Mouse (Mus musculus): ENCODE data around the gene Ppbp. TPM values are rescaled to one million over a fixed set of nuclear protein-coding genes. Genes with fewer than 3 reads are reported as not detected.
A peak's percentile ranks its signal among the peaks of the same experiment; 100 is the strongest.

Gene Ppbp
- polyA plus RNA-seq, 1 experiment from 2014 or later: 10.1 TPM

DNA sequence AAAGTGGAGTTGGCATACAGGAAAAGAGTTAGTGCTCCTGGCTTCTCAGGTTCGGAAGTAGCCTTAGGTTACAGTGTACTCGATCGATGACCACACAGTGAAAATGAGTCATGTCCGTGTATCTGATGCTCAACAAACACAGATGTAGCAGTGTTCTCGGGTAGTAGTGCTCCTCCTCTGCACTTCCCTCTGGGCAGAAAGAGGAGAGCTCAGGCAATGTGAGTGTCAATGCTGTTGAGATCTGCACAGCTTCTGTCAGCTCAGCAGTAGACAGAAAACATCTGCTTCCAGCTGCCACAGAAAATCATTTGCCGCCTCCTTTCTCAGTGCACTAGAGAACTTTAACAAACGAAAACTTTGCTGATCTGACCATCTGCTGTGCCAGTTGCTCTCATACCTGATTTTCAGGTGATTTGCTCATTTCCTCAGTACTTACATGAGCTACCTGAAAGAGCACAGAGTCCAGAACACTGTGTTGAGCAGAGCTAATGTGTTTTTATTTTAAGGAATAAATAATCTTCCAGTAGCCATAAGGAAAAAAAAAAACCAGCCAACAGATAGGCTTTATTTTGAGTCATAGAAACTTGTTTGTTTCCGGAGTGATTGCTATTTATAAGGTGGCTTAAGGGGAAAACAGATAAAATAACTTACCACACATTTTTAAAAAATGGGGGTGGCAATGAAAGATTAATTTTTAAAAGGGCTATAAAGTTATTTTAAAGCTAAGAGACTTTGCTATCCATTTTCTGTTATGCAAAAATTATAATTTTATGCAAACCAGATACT, 2.3 kb upstream of the Ppbp start:
- Histone ChIP-seq H3K36me3 (no peaks in the 10 kb centered on the region), H3K27ac (no peak overlapping the region), H3K4me1 (replicated peaks) (no peaks in the 10 kb centered on the region), H3K9me3 (no peaks in the 10 kb centered on the region), H3K27me3 (ENCODE audit: insufficient read depth, poor library complexity, severe bottlenecking) (peaks cover 8% of the 10 kb centered on the region), H3K4me3 (no peak overlapping the region)
- no peak for DNase-seq (ENCODE audit: low spot score)
- 75% methylated on average over 8 of the region's 8 CpGs for WGBS

DNA sequence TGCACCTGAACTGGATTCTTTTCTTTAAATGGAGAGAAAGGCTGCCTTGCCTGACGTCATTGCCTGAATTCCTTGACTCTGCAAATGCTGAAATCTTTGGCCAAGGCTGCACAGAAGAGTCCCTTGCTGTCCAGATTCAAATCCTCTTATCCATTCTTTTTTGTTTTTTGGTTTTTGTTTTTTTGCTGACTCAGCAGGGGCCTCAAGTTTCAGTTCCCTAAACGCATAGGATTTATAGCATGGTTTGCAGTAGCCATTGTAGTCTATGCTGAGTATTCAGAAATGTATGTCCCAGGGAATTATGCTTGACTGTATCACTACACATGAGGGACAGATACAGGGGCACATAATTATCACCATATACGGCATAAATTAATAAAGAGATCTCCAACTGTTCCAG, 3.1 kb downstream of the Ppbp start:
- H3K4me3 ChIP-seq: no peak overlapping the region
- H3K9me3 ChIP-seq: no peaks in the 10 kb centered on the region
- no peaks in the 10 kb centered on the region for H3K27me3 ChIP-seq (ENCODE audit: insufficient read depth, poor library complexity, severe bottlenecking)
- H3K4me1 ChIP-seq (replicated peaks): no peaks in the 10 kb centered on the region
- no peak for DNase-seq (ENCODE audit: low spot score)
- H3K27ac ChIP-seq: no peak overlapping the region
- no peaks in the 10 kb centered on the region for H3K36me3 ChIP-seq
- 83% methylated on average over 3 of the region's 3 CpGs for WGBS

DNA sequence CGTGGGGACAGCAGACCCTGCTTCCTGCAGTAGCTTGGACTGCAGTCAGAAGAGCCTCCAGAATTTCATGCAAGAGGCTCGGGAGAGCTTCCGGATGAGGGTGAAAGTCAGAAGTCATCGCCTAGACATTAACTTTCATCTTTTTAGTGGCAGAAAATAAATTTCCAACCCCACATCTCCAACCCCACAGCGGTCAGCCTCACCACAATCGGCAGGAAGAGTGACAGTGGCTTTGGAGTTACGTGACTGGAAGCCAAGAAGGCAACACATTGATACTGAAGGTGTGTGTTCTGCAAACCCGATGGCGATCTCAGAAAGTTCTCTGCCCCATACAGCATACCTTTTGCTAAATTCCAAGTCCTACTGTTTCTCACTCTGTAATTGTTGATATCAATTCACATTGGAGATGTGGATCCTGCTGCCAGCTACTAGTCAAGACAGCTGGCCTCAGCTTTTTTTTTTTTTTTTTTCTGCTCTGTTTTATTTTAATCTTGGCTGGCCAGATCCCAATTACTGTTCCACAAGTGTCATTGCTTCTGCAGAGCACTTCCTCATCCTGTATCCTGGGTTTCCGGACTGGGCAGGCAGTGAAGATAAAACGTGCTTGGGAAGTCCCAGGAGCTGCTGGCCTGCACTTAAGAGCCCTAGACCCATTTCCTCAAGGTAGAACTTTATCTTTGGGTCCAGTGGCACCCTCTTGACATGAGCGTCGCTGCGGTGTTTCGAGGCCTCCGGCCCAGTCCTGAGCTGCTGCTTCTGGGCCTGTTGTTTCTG, 3.7 kb downstream of the Ppbp start, which contains the start of gene Pf4:
TSS of gene Pf4 (plus strand) at position 556 of the 774 bp plus-strand sequence.
- WGBS: 90% methylated on average over 16 of the region's 16 CpGs

DNA sequence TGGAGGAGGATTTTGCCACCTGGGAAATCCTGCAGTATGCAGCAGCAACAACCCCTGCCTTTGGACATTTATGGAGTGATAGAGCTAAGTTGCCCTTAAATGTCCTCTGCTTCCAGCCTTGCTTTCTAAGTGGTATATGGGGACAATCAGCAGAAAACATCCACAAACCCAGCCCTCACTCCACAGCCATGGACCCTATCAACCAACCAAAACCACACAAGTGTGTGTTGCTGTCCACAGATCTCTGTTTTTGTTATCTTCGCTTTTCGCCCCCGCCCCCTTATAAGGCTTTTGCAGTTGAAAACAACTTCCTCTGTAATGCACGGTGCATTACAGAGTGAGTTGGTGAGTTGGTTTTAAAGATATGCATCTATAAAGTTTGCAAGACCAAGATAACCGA, 7.2 kb downstream of the Ppbp start:
- H3K27ac ChIP-seq: no peak overlapping the region
- H3K27me3 ChIP-seq (ENCODE audit: insufficient read depth, poor library complexity, severe bottlenecking): no peaks in the 10 kb centered on the region
- H3K9me3 ChIP-seq: no peaks in the 10 kb centered on the region
- no peak for DNase-seq (ENCODE audit: low spot score)
- no peaks in the 10 kb centered on the region for H3K4me1 ChIP-seq (replicated peaks)
- no peak overlapping the region for H3K4me3 ChIP-seq
- H3K36me3 ChIP-seq: no peaks in the 10 kb centered on the region
- WGBS: 90% methylated on average over 5 of the region's 5 CpGs

More for the DNA sequence above, 3.7 kb downstream of the Ppbp start, which contains the start of gene Pf4:
- no peak within 1 kb of the TSS for H3K27ac ChIP-seq
- H3K9me3 ChIP-seq: no peaks in the 10 kb centered on the region
- H3K4me3 ChIP-seq: no peak within 1 kb of the TSS
- no peaks in the 10 kb centered on the region for H3K27me3 ChIP-seq (ENCODE audit: insufficient read depth, poor library complexity, severe bottlenecking)
- no peaks in the 10 kb centered on the region for H3K36me3 ChIP-seq
- DNase-seq (ENCODE audit: low spot score): no peak
- no peaks in the 10 kb centered on the region for H3K4me1 ChIP-seq (replicated peaks)

DNA sequence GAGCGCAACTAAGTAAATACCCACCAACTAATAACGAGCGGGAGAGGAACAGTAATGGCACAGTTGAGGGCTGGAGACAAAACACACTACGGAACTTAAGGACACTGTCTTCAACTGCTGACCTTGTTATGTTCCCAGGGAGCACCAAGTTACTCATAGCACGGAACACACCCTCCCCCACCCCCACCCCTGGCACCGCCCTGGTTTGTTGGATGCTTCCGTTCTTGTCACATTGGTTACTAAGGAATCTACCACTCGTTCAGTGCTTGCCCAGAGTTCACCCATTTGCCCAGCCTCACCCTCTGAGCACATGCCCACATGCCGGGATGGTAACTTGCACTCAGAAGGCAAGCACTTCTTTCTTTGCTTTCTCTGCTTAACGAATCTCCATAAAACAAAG, 9.3 kb downstream of the Ppbp start:
- no peaks in the 10 kb centered on the region for H3K27me3 ChIP-seq (ENCODE audit: insufficient read depth, poor library complexity, severe bottlenecking)
- H3K4me1 ChIP-seq (replicated peaks): no peaks in the 10 kb centered on the region
- no peaks in the 10 kb centered on the region for H3K36me3 ChIP-seq
- no peak overlapping the region for H3K4me3 ChIP-seq
- H3K9me3 ChIP-seq: no peaks in the 10 kb centered on the region
- no peak for DNase-seq (ENCODE audit: low spot score)
- WGBS: 87% methylated on average over 10 of the region's 10 CpGs
- H3K27ac ChIP-seq: no peak overlapping the region

DNA sequence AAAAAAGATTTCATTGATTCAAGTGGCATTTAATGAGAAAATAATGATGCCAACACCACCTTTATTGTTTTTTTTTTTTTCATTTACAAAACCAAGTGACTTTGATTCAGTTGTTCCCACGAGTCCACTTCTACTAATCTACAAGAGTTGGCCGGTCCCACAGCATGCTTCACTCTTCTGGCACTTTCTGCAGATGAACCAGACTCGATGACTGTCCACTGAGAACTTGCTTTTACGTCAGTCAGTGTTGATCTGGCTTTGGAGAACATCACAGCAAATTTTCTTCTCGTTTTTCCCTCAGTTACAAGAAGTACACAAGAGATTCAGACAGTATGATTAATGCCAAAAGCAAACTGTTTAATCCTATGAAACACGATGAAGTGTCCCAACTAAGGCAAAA, 10.5 kb downstream of the Ppbp start:
- no peak overlapping the region for H3K27ac ChIP-seq
- H3K36me3 ChIP-seq: no peaks in the 10 kb centered on the region
- no peaks in the 10 kb centered on the region for H3K9me3 ChIP-seq
- no peak overlapping the region for H3K4me3 ChIP-seq
- DNase-seq (ENCODE audit: low spot score): no peak
- no peaks in the 10 kb centered on the region for H3K27me3 ChIP-seq (ENCODE audit: insufficient read depth, poor library complexity, severe bottlenecking)
- H3K4me1 ChIP-seq (replicated peaks): no peaks in the 10 kb centered on the region
- 86% methylated on average over 6 of the region's 6 CpGs for WGBS

DNA sequence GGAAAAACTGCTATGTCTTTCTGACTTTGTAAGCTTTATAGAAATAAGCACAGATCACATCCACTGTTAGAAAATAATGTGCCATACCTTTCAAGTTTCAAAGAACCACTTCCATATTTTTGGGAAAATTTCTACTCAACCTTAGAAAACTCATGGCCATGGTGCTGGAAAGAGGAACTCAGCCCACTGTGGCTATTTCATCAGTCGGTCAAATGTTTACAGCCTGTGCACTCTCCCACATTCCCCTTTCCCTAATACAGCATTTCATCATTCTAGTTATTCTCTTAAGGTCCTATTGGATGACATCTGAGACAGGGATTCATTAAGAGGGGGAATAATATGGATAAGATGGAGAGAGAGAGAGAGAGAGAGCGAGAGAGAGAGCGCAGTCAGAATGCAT, 15.4 kb downstream of the Ppbp start:
- Histone ChIP-seq H3K36me3 (no peaks in the 10 kb centered on the region), H3K4me1 (replicated peaks) (peaks cover 10% of the 10 kb centered on the region), H3K4me3 (no peak overlapping the region), H3K27me3 (ENCODE audit: insufficient read depth, poor library complexity, severe bottlenecking) (peaks cover 4% of the 10 kb centered on the region), H3K27ac (no peak overlapping the region), H3K9me3 (no peaks in the 10 kb centered on the region)
- 87% methylated on average over 3 of the region's 3 CpGs for WGBS
- DNase-seq (ENCODE audit: low spot score): no peak

DNA sequence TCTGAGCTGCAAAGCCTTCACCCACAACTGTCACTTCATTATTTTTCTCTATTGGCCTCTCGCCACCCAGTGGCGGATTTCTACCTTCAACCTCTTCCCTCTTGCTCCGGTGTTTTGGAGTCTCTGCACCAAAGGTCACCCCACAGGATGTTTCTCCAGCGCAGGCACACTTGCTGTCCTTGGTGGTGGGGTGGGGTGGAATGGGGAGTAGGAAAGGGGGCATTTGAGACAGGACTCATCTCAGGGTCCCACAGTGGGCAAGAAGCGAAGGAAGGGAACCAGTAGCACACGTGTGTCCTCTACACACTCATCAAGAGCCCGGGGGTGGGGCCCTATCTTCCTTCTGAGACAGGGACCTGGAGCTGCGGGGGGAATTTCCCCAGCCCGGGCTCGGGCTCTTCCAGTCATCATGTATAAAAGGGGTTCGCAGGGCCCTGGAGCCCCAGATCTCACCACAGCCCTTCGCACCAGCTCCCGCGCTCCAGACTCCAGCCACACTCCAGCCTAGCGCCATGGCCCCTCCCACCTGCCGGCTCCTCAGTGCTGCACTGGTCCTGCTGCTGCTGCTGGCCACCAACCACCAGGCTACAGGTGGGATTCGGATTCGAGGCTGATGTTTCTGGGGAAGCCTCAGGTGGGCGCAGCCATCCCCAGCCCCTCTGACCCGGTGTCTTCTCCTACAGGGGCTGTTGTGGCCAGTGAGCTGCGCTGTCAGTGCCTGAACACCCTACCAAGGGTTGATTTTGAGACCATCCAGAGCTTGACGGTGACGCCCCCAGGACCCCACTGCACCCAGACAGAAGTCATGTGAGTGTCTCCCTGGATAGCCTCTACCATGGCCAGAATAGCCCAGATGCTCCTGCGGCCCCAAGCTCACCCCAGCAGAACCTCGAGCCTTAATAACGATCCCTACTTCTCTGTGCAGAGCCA, 17.6 kb downstream of the Ppbp start, which contains the start of gene Cxcl3:
TSS of gene Cxcl3 (plus strand) at position 445 of the 930 bp plus-strand sequence.
- WGBS: 17% methylated on average over 26 of the region's 26 CpGs
- peaks cover 4% of the 10 kb centered on the region for H3K27me3 ChIP-seq (ENCODE audit: insufficient read depth, poor library complexity, severe bottlenecking)
- H3K9me3 ChIP-seq: no peaks in the 10 kb centered on the region
- no peak within 1 kb of the TSS for H3K27ac ChIP-seq
- H3K4me3 ChIP-seq: peak within 1 kb of the TSS; percentile 50
- DNase-seq (ENCODE audit: low spot score): peak; percentile 36
- peaks cover 10% of the 10 kb centered on the region for H3K4me1 ChIP-seq (replicated peaks)
- no peaks in the 10 kb centered on the region for H3K36me3 ChIP-seq

DNA sequence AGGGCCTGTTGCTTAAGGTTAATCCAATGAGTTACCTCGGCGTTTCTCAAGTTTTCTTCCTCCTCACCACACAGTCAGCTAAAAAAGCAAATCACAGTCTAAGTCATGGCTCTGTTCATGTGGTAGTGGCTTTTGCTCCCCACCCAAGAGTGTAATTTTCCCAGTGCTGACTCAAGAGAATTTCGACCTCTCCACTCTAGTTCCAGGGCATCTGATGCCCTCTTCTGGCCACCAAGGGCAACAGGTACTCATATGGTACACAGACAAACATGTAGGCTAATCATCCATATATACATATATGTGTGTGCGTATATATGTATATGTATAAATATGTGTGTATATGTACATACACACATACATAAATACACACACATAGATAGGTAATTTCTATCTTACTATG, 19.8 kb downstream of the Ppbp start:
- no peaks in the 10 kb centered on the region for H3K9me3 ChIP-seq
- H3K36me3 ChIP-seq: no peaks in the 10 kb centered on the region
- H3K27me3 ChIP-seq (ENCODE audit: insufficient read depth, poor library complexity, severe bottlenecking): peaks cover 4% of the 10 kb centered on the region
- H3K4me3 ChIP-seq: no peak overlapping the region
- WGBS: 78% methylated on average over 4 of the region's 4 CpGs
- H3K4me1 ChIP-seq (replicated peaks): peaks cover 10% of the 10 kb centered on the region
- no peak for DNase-seq (ENCODE audit: low spot score)
- H3K27ac ChIP-seq: no peak overlapping the region

DNA sequence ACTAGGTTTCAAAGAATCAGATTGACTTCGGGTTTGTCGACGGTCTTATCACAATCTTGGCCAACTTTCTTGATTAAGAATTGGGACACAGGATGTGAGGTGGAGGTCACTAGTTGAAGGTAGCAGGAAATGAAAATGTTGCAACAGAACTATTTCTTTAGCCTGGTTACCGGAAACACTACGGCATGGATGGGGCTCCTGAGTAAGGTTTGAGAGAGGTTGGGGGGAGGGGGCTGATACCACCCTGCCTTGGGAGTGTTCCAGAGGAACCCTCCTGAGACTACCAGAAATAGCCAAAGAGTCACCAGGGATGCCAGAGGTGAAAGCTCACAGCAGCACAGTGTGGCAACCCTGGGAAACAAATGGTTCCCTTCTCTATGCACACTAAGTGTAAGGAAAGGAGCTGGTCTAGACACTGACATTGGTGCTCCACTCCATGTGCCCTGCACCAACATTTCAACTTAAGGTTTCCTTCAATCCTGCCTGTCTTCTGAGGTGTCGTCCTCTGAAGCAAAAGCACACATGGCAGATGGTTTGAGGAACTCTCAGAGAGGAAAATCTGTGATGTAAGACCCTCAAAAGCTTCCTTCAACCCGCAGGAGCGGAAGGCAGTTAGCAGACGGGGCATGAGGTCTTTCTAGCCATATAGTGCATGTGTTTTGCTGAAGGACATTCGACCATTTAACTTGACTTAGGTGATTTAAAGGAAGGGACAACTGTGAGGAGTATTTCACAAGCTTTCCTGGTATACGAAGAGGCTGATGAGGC, 21.2 kb downstream of the Ppbp start:
- Histone ChIP-seq H3K4me3 (no peak overlapping the region), H3K27me3 (ENCODE audit: insufficient read depth, poor library complexity, severe bottlenecking) (peaks cover 4% of the 10 kb centered on the region), H3K9me3 (no peaks in the 10 kb centered on the region), H3K36me3 (no peaks in the 10 kb centered on the region), H3K4me1 (replicated peaks) (peaks cover 10% of the 10 kb centered on the region), H3K27ac (no peak overlapping the region)
- 85% methylated on average over 11 of the region's 11 CpGs for WGBS
- no peak for DNase-seq (ENCODE audit: low spot score)

DNA sequence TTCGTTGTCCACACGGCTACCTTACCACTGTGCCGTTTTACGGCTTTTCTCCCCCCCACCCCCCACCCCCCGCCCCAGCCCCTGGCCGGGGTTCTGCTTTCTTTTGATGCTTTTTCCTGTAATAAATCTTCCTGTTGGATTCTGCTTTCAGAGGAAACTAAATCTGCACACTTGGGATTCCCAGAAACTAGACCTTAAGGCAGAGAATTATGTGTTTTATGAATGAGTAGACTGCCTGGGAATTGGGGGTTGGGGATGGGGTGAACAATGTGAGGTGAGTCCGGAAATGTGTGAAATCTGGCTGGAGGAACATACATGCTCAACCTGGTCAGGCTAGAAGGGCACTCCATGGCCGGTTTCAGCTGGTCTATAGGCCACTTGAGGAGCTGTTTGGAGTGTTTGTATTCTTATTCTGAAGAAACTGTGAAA, 21.8 kb downstream of the Ppbp start:
- H3K36me3 ChIP-seq: no peaks in the 10 kb centered on the region
- no peak overlapping the region for H3K27ac ChIP-seq
- no peaks in the 10 kb centered on the region for H3K9me3 ChIP-seq
- H3K27me3 ChIP-seq (ENCODE audit: insufficient read depth, poor library complexity, severe bottlenecking): peaks cover 4% of the 10 kb centered on the region
- no peak overlapping the region for H3K4me3 ChIP-seq
- WGBS: 78% methylated on average over 8 of the region's 8 CpGs
- DNase-seq (ENCODE audit: low spot score): no peak
- peaks cover 10% of the 10 kb centered on the region for H3K4me1 ChIP-seq (replicated peaks)

DNA sequence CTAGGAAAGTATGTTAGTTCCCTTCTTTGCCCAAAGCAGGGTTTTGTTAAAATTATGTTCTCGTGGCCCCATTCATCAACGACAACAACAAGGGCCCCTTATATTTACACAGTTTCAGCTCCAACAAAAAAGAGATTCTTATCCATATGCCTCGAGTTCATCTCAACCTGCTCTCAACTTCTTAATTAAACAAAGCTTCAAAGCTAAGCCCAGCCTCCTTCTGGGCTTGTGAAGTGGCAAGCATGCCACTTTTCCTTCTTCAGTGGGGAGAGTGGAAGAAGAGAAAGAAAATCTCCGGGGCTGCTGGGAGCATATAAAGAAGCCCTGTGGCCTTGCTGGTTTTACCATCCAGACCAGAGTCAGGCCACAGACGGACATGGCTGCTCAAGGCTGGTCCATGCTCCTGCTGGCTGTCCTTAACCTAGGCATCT, 25.9 kb downstream of the Ppbp start, which contains the start of gene Cxcl15:
TSS of gene Cxcl15 (plus strand) at position 340 of the 431 bp plus-strand sequence.
- no peak within 1 kb of the TSS for H3K27ac ChIP-seq
- no peaks in the 10 kb centered on the region for H3K9me3 ChIP-seq
- H3K4me3 ChIP-seq: no peak within 1 kb of the TSS
- 80% methylated on average over 5 of the region's 5 CpGs for WGBS
- DNase-seq (ENCODE audit: low spot score): no peak
- H3K36me3 ChIP-seq: no peaks in the 10 kb centered on the region
- H3K4me1 ChIP-seq (replicated peaks): no peaks in the 10 kb centered on the region
- H3K27me3 ChIP-seq (ENCODE audit: insufficient read depth, poor library complexity, severe bottlenecking): no peaks in the 10 kb centered on the region

Data from hindbrain, embryonic 10.5 days (tissue).